Mouse (Mus musculus): ENCODE data around the gene Fam13a.

DNA sequence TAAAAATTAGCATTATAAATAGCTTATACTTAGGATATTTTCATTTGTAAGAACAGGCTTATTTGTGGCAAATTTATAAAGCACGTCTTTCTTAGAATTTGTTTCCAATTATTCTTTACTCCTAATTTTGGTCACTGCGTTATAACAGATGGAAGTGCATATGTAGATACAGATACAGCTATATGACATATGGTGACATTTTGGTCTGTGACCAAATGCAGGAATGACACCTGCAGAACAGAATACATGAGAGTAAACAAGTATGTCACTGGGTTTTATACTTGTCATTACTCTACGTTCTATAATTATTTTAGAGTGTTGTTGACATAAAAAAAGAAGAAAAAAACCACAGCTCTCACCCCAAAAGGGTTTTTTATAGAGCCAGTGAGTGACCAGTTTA, 125.3 kb downstream of the Fam13a start:
- TF ChIP-seq CTCF (IDR thresholded peaks at IDR 0.05; ENCODE audit: control insufficient read depth, insufficient read depth, low read length) (no peak), POLR2A (IDR thresholded peaks at IDR 0.05; ENCODE audit: borderline replicate concordance, control insufficient read depth, low read depth, low read length) (no peak)

All from bone marrow, adult 2 months (tissue).